Mouse (Mus musculus) olfactory bulb, adult 2 months (tissue): ENCODE measurements at regions not wholly inside any gene's neighbourhood (a gene's known extent, or its start where the extent isn't known, plus 50 kb on each side); places are given as distances from the start of the nearest gene placed in this dataset.

Source experiments
- CTCF ChIP-seq: fragments of 200-500 bp; IDR thresholded peaks from 2 replicates; pipeline ENCODE4 v1.5.1; 2012; ENCODE audit warnings: low read depth, mild to moderate bottlenecking, low read length, moderate library complexity; ENCODE audit not compliant: insufficient read depth
- POLR2A ChIP-seq: fragments of 200-500 bp; IDR thresholded peaks from 2 replicates; pipeline ENCODE4 v1.6.1; 2012; ENCODE audit warnings: mild to moderate bottlenecking, low read depth, low read length, moderate library complexity; ENCODE audit not compliant: insufficient read depth

DNA sequence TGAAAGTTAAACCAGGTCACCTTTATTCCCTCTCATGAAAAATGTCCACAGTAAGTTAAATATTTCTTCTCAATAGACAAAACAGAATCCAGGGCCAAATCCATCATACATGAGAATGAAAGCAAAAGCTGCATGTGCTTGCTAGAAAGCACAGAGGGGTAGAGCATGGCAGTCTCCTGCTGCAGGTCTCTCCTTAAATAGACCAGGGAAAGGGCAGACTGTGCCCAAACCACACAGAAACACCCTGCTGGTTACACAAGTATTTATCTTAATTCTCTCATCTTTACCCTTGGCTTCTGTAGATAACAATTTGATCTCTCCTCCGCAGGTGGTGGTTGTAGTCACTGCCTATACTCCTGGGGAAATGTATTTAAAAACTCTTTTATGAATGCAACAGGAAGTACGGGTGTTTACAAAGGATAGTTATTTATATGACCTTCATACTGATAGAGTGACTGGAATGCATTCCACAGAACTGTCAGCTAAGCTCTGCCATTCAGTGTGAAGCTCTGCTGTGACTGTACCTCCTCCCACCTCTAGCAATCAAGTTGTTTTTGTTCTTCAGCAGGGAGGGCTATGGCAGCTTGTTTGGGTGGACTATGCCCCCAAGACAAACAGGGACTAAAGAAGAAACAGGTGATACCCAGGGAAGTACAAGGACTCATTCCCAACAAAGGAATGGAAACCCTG, 538.4 kb upstream of the Nrsn1 start:
- TF ChIP-seq CTCF (no peak), POLR2A (no peak)
